Mouse (Mus musculus) retina, adult 2 months (tissue): ENCODE measurements at regions not wholly inside any gene's neighbourhood (a gene's known extent, or its start where the extent isn't known, plus 50 kb on each side); places are given as distances from the start of the nearest gene placed in this dataset.

Experiments
- DNase-seq: peaks from one replicate; pipeline ENCODE4 v3.0.0-alpha.2; 2012; ENCODE audit warnings: low read depth, low spot score

GRCm38 (mm10) chr9:94382293-94382692 lies 155.6 kb downstream of the 1190002N15Rik start:
- no peak for DNase-seq

GRCm38 (mm10) chr9:94378835-94379234 lies 159.0 kb downstream of the 1190002N15Rik start:
- no peak for DNase-seq

- no peak for DNase-seq
Observed at GRCm38 (mm10) chr9:94378291-94378690, 159.6 kb downstream of the 1190002N15Rik start.

- DNase-seq, result no peak
Observed at GRCm38 (mm10) chr9:94377346-94378039, 160.4 kb downstream of the 1190002N15Rik start.

GRCm38 (mm10) chr9:94370976-94371375 lies 166.9 kb downstream of the 1190002N15Rik start:
- no peak for DNase-seq

GRCm38 (mm10) chr9:94368231-94368936 lies 169.5 kb downstream of the 1190002N15Rik start:
- DNase-seq, result no peak

GRCm38 (mm10) chr9:94361877-94362697 lies 175.8 kb downstream of the 1190002N15Rik start:
- DNase-seq, result no peak

GRCm38 (mm10) chr9:94361011-94361410 lies 176.9 kb downstream of the 1190002N15Rik start:
- no peak for DNase-seq

- no peak for DNase-seq
Observed at GRCm38 (mm10) chr9:94358150-94358549, 179.7 kb downstream of the 1190002N15Rik start.

- DNase-seq, result no peak
Observed at GRCm38 (mm10) chr9:94342011-94342410, 195.9 kb downstream of the 1190002N15Rik start.

- DNase-seq, result no peak
Observed at GRCm38 (mm10) chr9:94341531-94341930, 196.3 kb downstream of the 1190002N15Rik start.

GRCm38 (mm10) chr9:94333450-94333849 lies 204.4 kb downstream of the 1190002N15Rik start:
- no peak for DNase-seq

- no peak for DNase-seq
Observed at GRCm38 (mm10) chr9:94323011-94323410, 214.9 kb downstream of the 1190002N15Rik start.

- DNase-seq, result no peak
Observed at GRCm38 (mm10) chr9:94302575-94302974, 235.3 kb downstream of the 1190002N15Rik start.

- no peak for DNase-seq
Observed at GRCm38 (mm10) chr9:94301896-94302295, 236.0 kb downstream of the 1190002N15Rik start.

- DNase-seq, result no peak
Observed at GRCm38 (mm10) chr9:94295431-94295830, 242.4 kb downstream of the 1190002N15Rik start.

- DNase-seq, result no peak
Observed at GRCm38 (mm10) chr9:94292147-94292546, 245.7 kb downstream of the 1190002N15Rik start.

- no peak for DNase-seq
Observed at GRCm38 (mm10) chr9:94289546-94289945, 248.3 kb downstream of the 1190002N15Rik start.

- no peak for DNase-seq
Observed at GRCm38 (mm10) chr9:94287559-94287958, 250.3 kb downstream of the 1190002N15Rik start.

GRCm38 (mm10) chr9:94278657-94279585 lies 259.0 kb downstream of the 1190002N15Rik start:
- peak; percentile 8 for DNase-seq

- no peak for DNase-seq
Observed at GRCm38 (mm10) chr9:94277096-94277495, 260.8 kb downstream of the 1190002N15Rik start.
